Mouse (Mus musculus) neural tube, embryonic 15.5 days (tissue): ENCODE data around the gene Ric3. TPM values are rescaled to one million over a fixed set of nuclear protein-coding genes. Genes with fewer than 3 reads are reported as not detected.

Experiments
- ATAC-seq: fragments of 200-750 bp; cut with Nextera tagmentation; 2 replicates; pipeline ENCODE4 v1.8.0; 2017; ENCODE audit warnings: mild to moderate bottlenecking, moderate TSS enrichment, moderate library complexity; ENCODE audit not compliant: low FRiP score
- H3K27ac ChIP-seq: fragments of 300-500 bp; sonication (generic); replicated peaks from 2 replicates; pipeline ENCODE4 v1.5.1; 2015; ENCODE audit warnings: mild to moderate bottlenecking, inconsistent platforms
- H3K27me3 ChIP-seq: fragments of 300-500 bp; sonication (generic); replicated peaks from 2 replicates; pipeline ENCODE4 v1.6.1; 2015; ENCODE audit warnings: inconsistent platforms
- H3K36me3 ChIP-seq: fragments of 300-500 bp; sonication (generic); 2 replicates; pipeline ENCODE4 v1.6.1; 2015; ENCODE audit warnings: inconsistent platforms
- H3K4me1 ChIP-seq: fragments of 300-500 bp; sonication (generic); 2 replicates; pipeline ENCODE4 v1.6.1; 2015; ENCODE audit warnings: inconsistent platforms
- H3K4me2 ChIP-seq: fragments of 300-500 bp; sonication (generic); 2 replicates; pipeline ENCODE4 v1.6.1; 2015; ENCODE audit warnings: inconsistent platforms, mild to moderate bottlenecking, moderate library complexity
- H3K4me3 ChIP-seq: fragments of 300-500 bp; sonication (generic); replicated peaks from 2 replicates; pipeline ENCODE4 v1.5.1; 2015; ENCODE audit warnings: mild to moderate bottlenecking, inconsistent platforms
- H3K9ac ChIP-seq: fragments of 300-500 bp; sonication (generic); replicated peaks from 2 replicates; pipeline ENCODE4 v1.6.1; 2015; ENCODE audit warnings: mild to moderate bottlenecking, inconsistent platforms
- H3K9me3 ChIP-seq: fragments of 300-500 bp; sonication (generic); replicated peaks from 2 replicates; pipeline ENCODE4 v1.6.1; 2016; ENCODE audit warnings: inconsistent platforms
- WGBS: fragments of 180-500 bp; shearing (Covaris S2); methylation state at CpG from one replicate; pipeline ENCODE4 v1.1.7; 2015; ENCODE audit warnings: mixed read lengths; 5-methylcytosine and 5-hydroxymethylcytosine counted together
- polyA plus RNA-seq: library from polyadenylated mRNA; unstranded; fragments of >200 nt; fragmentation: Nextera tagmentation; extraction: Ambion mirVana; gene quantifications from 2 replicates; pipeline ENCODE4 v1.2.1, GENCODE M21; 2015

The Ric3 gene
- polyA plus RNA-seq, 1 experiment from 2014 or later, result 35.2 TPM

DNA sequence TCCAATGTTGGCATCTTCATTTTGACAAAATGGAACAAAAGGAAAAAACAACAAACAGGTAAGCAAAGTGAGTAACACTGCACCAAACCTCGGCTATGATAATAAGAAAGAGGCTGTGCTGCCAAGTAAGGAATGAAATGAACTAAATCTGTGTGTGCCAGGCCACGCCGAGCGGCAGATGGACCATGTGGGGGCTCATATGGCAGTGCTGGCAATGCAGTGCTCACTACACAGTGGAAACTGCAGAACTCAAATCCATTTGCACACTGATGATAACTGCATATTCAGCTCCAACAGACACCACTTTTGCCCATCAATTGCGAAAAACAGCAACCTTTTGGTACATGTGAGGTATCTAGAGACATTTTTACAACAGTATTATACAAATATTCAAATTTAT, 43.7 kb downstream of the Ric3 start:
- no peak for ATAC-seq
- Histone ChIP-seq H3K36me3 (peaks cover 17% of the 10 kb centered on the region), H3K9me3 (no peaks in the 10 kb centered on the region), H3K4me1 (no peaks in the 10 kb centered on the region), H3K27me3 (no peaks in the 10 kb centered on the region), H3K4me3 (no peak overlapping the region), H3K27ac (no peak overlapping the region), H3K4me2 (no peak overlapping the region), H3K9ac (no peak overlapping the region)
- WGBS, result 84% methylated on average over 5 of the region's 5 CpGs

- WGBS, result 50% methylated on average over 1 of the region's 1 CpGs
- Histone ChIP-seq H3K9me3 (no peaks in the 10 kb centered on the region), H3K9ac (no peak overlapping the region), H3K27me3 (no peaks in the 10 kb centered on the region), H3K27ac (no peak overlapping the region), H3K4me3 (no peak overlapping the region), H3K4me2 (no peak overlapping the region), H3K36me3 (peaks cover 19% of the 10 kb centered on the region), H3K4me1 (no peaks in the 10 kb centered on the region)
- no peak for ATAC-seq
These were observed 44.1 kb downstream of the Ric3 start for GRCm38 (mm10) chr7:109038987-109039386.

DNA sequence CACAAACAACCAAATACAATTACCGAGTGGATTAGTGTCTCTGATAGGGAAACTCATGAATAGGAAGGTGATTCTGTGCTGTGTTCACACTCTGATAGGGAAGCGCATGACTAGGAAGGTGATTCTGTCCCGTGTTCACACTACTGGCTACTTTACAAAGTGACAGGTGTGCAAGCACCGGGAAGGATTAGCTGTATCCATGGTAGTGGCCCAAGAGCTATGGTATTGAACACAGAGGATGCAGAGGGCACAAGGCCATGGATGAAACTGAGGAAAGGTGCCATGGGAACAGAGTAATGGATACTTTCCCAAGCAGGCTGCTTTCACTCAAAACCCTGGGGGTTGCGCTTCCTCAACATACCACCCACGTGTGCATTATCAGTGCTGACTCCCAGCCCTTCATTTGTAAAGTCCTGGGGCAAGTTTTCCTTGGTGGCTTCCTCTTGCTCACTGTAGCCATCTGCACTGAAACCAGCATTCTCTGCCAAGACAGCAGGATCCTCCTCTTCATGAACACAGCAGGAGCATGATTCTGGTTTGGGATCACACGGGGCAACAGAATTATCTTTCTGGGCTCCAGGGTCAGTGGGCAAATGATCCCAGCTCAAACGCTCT, 44.9 kb downstream of the Ric3 start:
- H3K4me3 ChIP-seq, result no peak overlapping the region
- no peak overlapping the region for H3K27ac ChIP-seq
- ATAC-seq, result no peak
- 87% methylated on average over 8 of the region's 8 CpGs for WGBS
- no peak overlapping the region for H3K9ac ChIP-seq
- H3K36me3 ChIP-seq, result peaks cover 19% of the 10 kb centered on the region
- no peak overlapping the region for H3K4me2 ChIP-seq
- H3K4me1 ChIP-seq, result no peaks in the 10 kb centered on the region
- no peaks in the 10 kb centered on the region for H3K27me3 ChIP-seq
- no peaks in the 10 kb centered on the region for H3K9me3 ChIP-seq

- peaks cover 50% of the 10 kb centered on the region for H3K36me3 ChIP-seq
- no peak overlapping the region for H3K4me2 ChIP-seq
- no peaks in the 10 kb centered on the region for H3K4me1 ChIP-seq
- no peaks in the 10 kb centered on the region for H3K9me3 ChIP-seq
- no peak overlapping the region for H3K27ac ChIP-seq
- no peak overlapping the region for H3K4me3 ChIP-seq
- WGBS, result 96% methylated on average over 2 of the region's 2 CpGs
- no peak overlapping the region for H3K9ac ChIP-seq
- no peak for ATAC-seq
- no peaks in the 10 kb centered on the region for H3K27me3 ChIP-seq
These were observed 51.1 kb downstream of the Ric3 start for GRCm38 (mm10) chr7:109032054-109032453.

DNA sequence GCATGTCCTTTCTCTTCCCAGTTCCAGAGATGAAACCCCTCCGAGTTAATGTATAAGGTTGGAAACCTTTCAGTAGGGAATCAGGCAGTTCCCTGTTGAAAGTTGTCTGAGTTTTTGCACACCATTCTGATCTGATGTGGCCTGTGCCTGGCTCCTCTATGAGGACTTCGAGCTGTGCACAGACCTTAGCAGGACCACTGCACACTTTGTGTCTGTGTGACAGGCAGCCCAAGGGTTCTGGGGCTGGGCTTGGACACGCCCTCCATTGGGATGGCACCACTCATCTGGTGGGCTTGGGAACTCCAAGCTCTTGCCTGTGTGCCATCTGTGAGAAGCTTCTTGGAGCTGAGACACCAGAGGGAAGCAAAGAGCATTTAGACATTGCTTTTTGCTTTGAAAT, 51.8 kb downstream of the Ric3 start:
- WGBS, result 82% methylated on average over 3 of the region's 3 CpGs
- no peaks in the 10 kb centered on the region for H3K4me1 ChIP-seq
- no peak overlapping the region for H3K9ac ChIP-seq
- ATAC-seq, result no peak
- no peaks in the 10 kb centered on the region for H3K27me3 ChIP-seq
- peaks cover 56% of the 10 kb centered on the region for H3K36me3 ChIP-seq
- no peak overlapping the region for H3K4me2 ChIP-seq
- H3K4me3 ChIP-seq, result no peak overlapping the region
- H3K9me3 ChIP-seq, result no peaks in the 10 kb centered on the region
- no peak overlapping the region for H3K27ac ChIP-seq

- 92% methylated on average over 6 of the region's 6 CpGs for WGBS
- Histone ChIP-seq H3K27ac (no peak overlapping the region), H3K9me3 (no peaks in the 10 kb centered on the region), H3K4me1 (no peaks in the 10 kb centered on the region), H3K4me2 (no peak overlapping the region), H3K27me3 (no peaks in the 10 kb centered on the region), H3K4me3 (no peak overlapping the region), H3K9ac (no peak overlapping the region), H3K36me3 (peaks cover 69% of the 10 kb centered on the region)
- ATAC-seq, result no peak
These were observed 53.1 kb downstream of the Ric3 start for GRCm38 (mm10) chr7:109029961-109030465.

DNA sequence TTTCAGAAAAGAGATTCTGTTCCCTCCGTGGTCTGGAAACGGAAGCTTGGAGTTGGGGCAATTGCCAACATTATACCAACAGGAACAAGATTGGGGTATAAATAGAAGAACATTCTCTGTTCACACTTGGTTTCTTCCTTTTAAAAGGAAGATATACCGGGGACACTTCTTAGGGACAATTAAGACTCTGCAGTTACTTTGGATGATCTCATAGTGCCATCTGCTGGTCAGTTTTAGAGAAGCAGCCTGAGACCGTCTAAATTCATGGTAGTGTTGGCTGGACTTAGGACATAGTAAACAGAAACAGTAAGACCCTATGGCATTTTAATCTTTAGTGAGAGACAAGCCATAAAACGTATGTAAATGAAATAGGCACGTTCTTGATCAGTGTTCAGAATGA, 54.9 kb downstream of the Ric3 start:
- WGBS, result 24% methylated on average over 6 of the region's 6 CpGs
- Histone ChIP-seq H3K9me3 (no peaks in the 10 kb centered on the region), H3K27ac (no peak overlapping the region), H3K9ac (no peak overlapping the region), H3K4me2 (no peak overlapping the region), H3K27me3 (no peaks in the 10 kb centered on the region), H3K4me3 (no peak overlapping the region), H3K4me1 (no peaks in the 10 kb centered on the region), H3K36me3 (peaks cover 74% of the 10 kb centered on the region)
- ATAC-seq, result peak; percentile 64; the same call in 1 of the 2 replicates

DNA sequence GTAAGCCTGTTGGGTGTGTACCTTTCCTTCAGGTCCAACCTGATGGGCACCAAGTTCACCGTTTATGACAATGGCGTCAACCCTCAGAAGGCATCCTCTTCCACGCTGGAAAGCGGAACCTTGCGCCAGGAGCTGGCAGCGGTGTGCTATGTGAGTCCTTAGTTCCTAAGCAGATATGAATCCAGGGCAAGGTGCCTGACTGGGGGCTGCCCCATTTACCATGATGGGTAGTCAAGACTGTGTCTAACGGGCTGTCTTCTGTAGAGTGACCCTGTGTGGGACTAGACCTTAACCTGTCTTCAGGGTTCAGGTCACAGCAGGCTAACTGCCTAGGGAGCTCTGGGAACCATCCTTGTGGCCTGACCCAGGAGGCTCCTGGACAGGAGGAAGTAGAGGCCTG, 55.4 kb downstream of the Ric3 start:
- 96% methylated on average over 7 of the region's 7 CpGs for WGBS
- no peaks in the 10 kb centered on the region for H3K27me3 ChIP-seq
- no peaks in the 10 kb centered on the region for H3K9me3 ChIP-seq
- no peak overlapping the region for H3K4me3 ChIP-seq
- H3K27ac ChIP-seq, result no peak overlapping the region
- ATAC-seq, result no peak
- H3K9ac ChIP-seq, result no peak overlapping the region
- H3K4me2 ChIP-seq, result no peak overlapping the region
- H3K36me3 ChIP-seq, result peaks cover 75% of the 10 kb centered on the region
- H3K4me1 ChIP-seq, result no peaks in the 10 kb centered on the region

DNA sequence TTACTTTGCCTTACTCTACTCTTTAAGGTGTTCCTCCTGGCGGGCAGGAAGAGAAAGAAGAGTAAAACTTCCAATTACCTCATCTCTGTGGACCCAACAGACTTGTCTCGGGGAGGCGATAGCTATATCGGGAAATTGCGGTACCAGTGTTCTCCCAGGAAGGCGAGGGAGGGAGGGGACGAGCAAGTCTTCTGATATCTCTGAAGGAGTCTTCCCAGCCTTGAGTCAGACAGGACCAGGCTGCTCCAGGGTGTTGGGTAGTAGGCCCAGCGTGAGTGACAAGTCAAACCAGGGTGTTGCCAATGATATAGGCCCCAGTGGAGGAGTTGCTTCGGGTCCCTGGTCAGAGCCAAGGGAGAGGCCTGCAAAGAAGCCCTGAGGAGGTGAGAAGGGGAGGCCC, 56.2 kb downstream of the Ric3 start:
- 91% methylated on average over 9 of the region's 9 CpGs for WGBS
- peaks cover 76% of the 10 kb centered on the region for H3K36me3 ChIP-seq

GRCm38 (mm10) chr7:109025743-109026142, 57.4 kb downstream of the Ric3 start:
- Histone ChIP-seq H3K27ac (no peak overlapping the region), H3K4me3 (no peak overlapping the region), H3K9me3 (no peaks in the 10 kb centered on the region), H3K27me3 (no peaks in the 10 kb centered on the region), H3K4me2 (no peak overlapping the region), H3K4me1 (no peaks in the 10 kb centered on the region), H3K36me3 (peaks cover 76% of the 10 kb centered on the region), H3K9ac (no peak overlapping the region)
- no peak for ATAC-seq
- WGBS, result 89% methylated on average over 7 of the region's 7 CpGs

More for the DNA sequence above, 56.2 kb downstream of the Ric3 start:
- Histone ChIP-seq H3K27me3 (no peaks in the 10 kb centered on the region), H3K9me3 (no peaks in the 10 kb centered on the region), H3K4me2 (no peak overlapping the region), H3K4me3 (no peak overlapping the region), H3K4me1 (no peaks in the 10 kb centered on the region), H3K9ac (no peak overlapping the region), H3K27ac (no peak overlapping the region)
- no peak for ATAC-seq

DNA sequence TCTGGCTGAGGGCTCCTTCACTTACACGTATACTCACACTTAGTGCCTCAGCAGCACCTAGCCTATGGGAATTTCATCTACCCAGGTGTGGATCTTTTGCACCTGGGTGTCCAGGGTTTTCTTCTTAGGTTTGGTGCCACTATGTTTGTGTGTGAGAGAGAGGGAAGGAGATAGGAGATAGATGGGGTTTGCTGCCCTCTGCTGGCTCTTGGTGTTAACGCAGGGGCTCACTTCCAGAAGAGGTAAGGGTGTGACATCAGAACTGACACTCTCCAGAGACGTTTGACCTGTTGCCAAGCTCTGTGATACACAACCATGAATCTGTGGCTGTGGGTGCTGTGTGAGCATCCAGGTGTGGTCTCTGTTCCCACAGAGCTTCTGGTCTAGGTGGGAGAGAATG, 61.7 kb downstream of the Ric3 start:
- H3K27me3 ChIP-seq, result no peaks in the 10 kb centered on the region
- H3K4me1 ChIP-seq, result peaks cover 6% of the 10 kb centered on the region
- no peak overlapping the region; the same call in 1 of the 2 replicates for H3K27ac ChIP-seq
- H3K36me3 ChIP-seq, result peaks cover 42% of the 10 kb centered on the region
- no peak overlapping the region for H3K4me2 ChIP-seq
- no peaks in the 10 kb centered on the region for H3K9me3 ChIP-seq
- no peak overlapping the region for H3K4me3 ChIP-seq
- WGBS, result 16% methylated on average over 3 of the region's 3 CpGs
- H3K9ac ChIP-seq, result no peak overlapping the region
- peak; percentile 33 for ATAC-seq

GRCm38 (mm10) chr7:109019243-109019642, 63.9 kb downstream of the Ric3 start:
- H3K4me3 ChIP-seq, result no peak overlapping the region
- peaks cover 18% of the 10 kb centered on the region for H3K4me1 ChIP-seq
- no peak overlapping the region for H3K4me2 ChIP-seq
- peaks cover 20% of the 10 kb centered on the region for H3K36me3 ChIP-seq
- H3K27ac ChIP-seq, result no peak overlapping the region
- no peaks in the 10 kb centered on the region for H3K27me3 ChIP-seq
- no peak overlapping the region for H3K9ac ChIP-seq
- 93% methylated on average over 7 of the region's 7 CpGs for WGBS
- no peaks in the 10 kb centered on the region for H3K9me3 ChIP-seq
- no peak for ATAC-seq
